Mouse (Mus musculus) heart, adult 2 months (tissue): Measurements from ENCODE around the gene Mmadhc.

Source experiments
- CTCF ChIP-seq: fragments of 200-600 bp; IDR thresholded peaks from 2 replicates; pipeline ENCODE4 v1.8.1; 2022; ENCODE audit warnings: antibody characterized with exemption, mild to moderate bottlenecking, moderate library complexity
- EP300 ChIP-seq: fragments of 200-500 bp; IDR thresholded peaks from 2 replicates; pipeline ENCODE4 v1.6.1; 2011; ENCODE audit warnings: low read depth, low read length, control low read depth; ENCODE audit not compliant: insufficient read depth
- POLR2A ChIP-seq: fragments of 200-500 bp; IDR thresholded peaks from 2 replicates; pipeline ENCODE4 v1.6.1; 2011; ENCODE audit warnings: mild to moderate bottlenecking, low read depth, low read length, control low read depth; ENCODE audit not compliant: insufficient read depth

GRCm38 (mm10) chr2:50265215-50265785, 31.3 kb downstream of the Mmadhc start:
- TF ChIP-seq POLR2A: no peak
- no peak for TF ChIP-seq EP300
- no peak for TF ChIP-seq CTCF
